Mouse (Mus musculus) midbrain, embryonic 12.5 days (tissue): ENCODE results near the gene Akap6. TPM values are rescaled to one million over a fixed set of nuclear protein-coding genes. Genes with fewer than 3 reads are reported as not detected.

Source experiments
- ATAC-seq: fragments of 200-750 bp; cut with Nextera tagmentation; 2 replicates; pipeline ENCODE4 v1.8.0; 2017; ENCODE audit warnings: low read depth, moderate TSS enrichment, moderate library complexity; ENCODE audit not compliant: low FRiP score
- H3K27ac ChIP-seq: fragments of 300-500 bp; sonication (generic); replicated peaks from 2 replicates; pipeline ENCODE4 v1.5.1; 2016; ENCODE audit warnings: mild to moderate bottlenecking
- H3K27me3 ChIP-seq: fragments of 300-500 bp; sonication (generic); 2 replicates; pipeline ENCODE4 v1.6.1; 2016; ENCODE audit warnings: mild to moderate bottlenecking
- H3K36me3 ChIP-seq: fragments of 300-500 bp; sonication (generic); 2 replicates; pipeline ENCODE4 v1.6.1; 2016
- H3K4me1 ChIP-seq: fragments of 300-500 bp; sonication (generic); 2 replicates; pipeline ENCODE4 v1.6.1; 2016
- H3K4me2 ChIP-seq: fragments of 300-500 bp; sonication (generic); replicated peaks from 2 replicates; pipeline ENCODE4 v1.6.1; 2016; ENCODE audit warnings: mild to moderate bottlenecking, moderate library complexity
- H3K4me3 ChIP-seq: fragments of 300-500 bp; sonication (generic); 2 replicates; pipeline ENCODE4 v1.5.1; 2016; ENCODE audit warnings: mild to moderate bottlenecking
- H3K9ac ChIP-seq: fragments of 300-500 bp; sonication (generic); replicated peaks from 2 replicates; pipeline ENCODE4 v1.6.1; 2016; ENCODE audit warnings: mild to moderate bottlenecking, moderate library complexity
- H3K9me3 ChIP-seq: fragments of 300-500 bp; sonication (generic); 2 replicates; pipeline ENCODE4 v1.6.1; 2016; ENCODE audit warnings: mild to moderate bottlenecking
- WGBS: fragments of 180-500 bp; shearing (Covaris S2); methylation state at CpG from one replicate; pipeline ENCODE4 v1.1.7; 2016; 5-methylcytosine and 5-hydroxymethylcytosine counted together
- polyA plus RNA-seq: library from polyadenylated mRNA; unstranded; fragments of >200 nt; fragmentation: Nextera tagmentation; extraction: Ambion mirVana; gene quantifications from 2 replicates; pipeline ENCODE4 v1.2.1, GENCODE M21; 2016

Akap6 gene
- polyA plus RNA-seq, 1 experiment from 2014 or later = 27.2 TPM

GRCm38 (mm10) chr12:52834074-52834473, 134.9 kb downstream of the Akap6 start:
- H3K4me1 ChIP-seq = peaks cover 40% of the 10 kb centered on the region
- H3K36me3 ChIP-seq = no peaks in the 10 kb centered on the region
- ATAC-seq = no peak

GRCm38 (mm10) chr12:52834781-52835279, 135.6 kb downstream of the Akap6 start:
- 41% methylated on average over 6 of the region's 6 CpGs for WGBS
- H3K4me3 ChIP-seq = no peak overlapping the region
- no peaks in the 10 kb centered on the region for H3K27me3 ChIP-seq
- H3K9me3 ChIP-seq = no peaks in the 10 kb centered on the region
- H3K4me2 ChIP-seq = 0 out of 2 replicates have a peak overlapping the region, but pooled peaks have one; percentile 13
- peak overlapping the region; percentile 82 for H3K27ac ChIP-seq
- peaks cover 43% of the 10 kb centered on the region for H3K4me1 ChIP-seq
- ATAC-seq = peak; percentile 32; the same call in 1 of the 2 replicates
- no peak overlapping the region for H3K9ac ChIP-seq
- no peaks in the 10 kb centered on the region for H3K36me3 ChIP-seq

More at GRCm38 (mm10) chr12:52834074-52834473, 134.9 kb downstream of the Akap6 start:
- Histone ChIP-seq H3K27ac (peak overlapping the region; percentile 82), H3K4me3 (no peak overlapping the region), H3K27me3 (no peaks in the 10 kb centered on the region), H3K4me2 (no peak overlapping the region), H3K9me3 (no peaks in the 10 kb centered on the region), H3K9ac (no peak overlapping the region)
- 18% methylated on average over 10 of the region's 10 CpGs for WGBS

GRCm38 (mm10) chr12:52835291-52835742, 136.1 kb downstream of the Akap6 start:
- Histone ChIP-seq H3K4me2 (0 out of 2 replicates have a peak overlapping the region, but pooled peaks have one; percentile 13), H3K4me3 (no peak overlapping the region), H3K4me1 (peaks cover 43% of the 10 kb centered on the region), H3K36me3 (no peaks in the 10 kb centered on the region), H3K9me3 (no peaks in the 10 kb centered on the region), H3K27ac (peak overlapping the region; percentile 82), H3K9ac (no peak overlapping the region), H3K27me3 (no peaks in the 10 kb centered on the region)
- ATAC-seq = peak; percentile 76
- WGBS = 9% methylated on average over 6 of the region's 6 CpGs

- Histone ChIP-seq H3K4me3 (no peak overlapping the region), H3K27me3 (no peaks in the 10 kb centered on the region), H3K4me2 (no peak overlapping the region), H3K9ac (no peak overlapping the region), H3K36me3 (no peaks in the 10 kb centered on the region), H3K4me1 (peaks cover 43% of the 10 kb centered on the region), H3K27ac (peak overlapping the region; percentile 82), H3K9me3 (no peaks in the 10 kb centered on the region)
- WGBS = 66% methylated on average over 12 of the region's 12 CpGs
- ATAC-seq = no peak
Observed at GRCm38 (mm10) chr12:52835914-52836546, 136.8 kb downstream of the Akap6 start.

- Histone ChIP-seq H3K27me3 (no peaks in the 10 kb centered on the region), H3K27ac (no peak overlapping the region), H3K9ac (no peak overlapping the region), H3K36me3 (no peaks in the 10 kb centered on the region), H3K9me3 (no peaks in the 10 kb centered on the region), H3K4me2 (no peak overlapping the region), H3K4me1 (peaks cover 17% of the 10 kb centered on the region), H3K4me3 (no peak overlapping the region)
- ATAC-seq = no peak
- 94% methylated on average over 1 of the region's 1 CpGs for WGBS
Observed at GRCm38 (mm10) chr12:52845982-52846381, 146.8 kb downstream of the Akap6 start.

- Histone ChIP-seq H3K27ac (peak overlapping the region; percentile 52), H3K9me3 (no peaks in the 10 kb centered on the region)
Observed at GRCm38 (mm10) chr12:52847020-52847419, 147.8 kb downstream of the Akap6 start.

GRCm38 (mm10) chr12:52847830-52848518, 148.8 kb downstream of the Akap6 start:
- H3K27me3 ChIP-seq = no peaks in the 10 kb centered on the region
- ATAC-seq = peak; percentile 84
- no peak overlapping the region for H3K4me3 ChIP-seq
- H3K36me3 ChIP-seq = no peaks in the 10 kb centered on the region
- 52% methylated on average over 14 of the region's 14 CpGs for WGBS
- H3K4me1 ChIP-seq = peaks cover 17% of the 10 kb centered on the region
- no peaks in the 10 kb centered on the region for H3K9me3 ChIP-seq
- H3K4me2 ChIP-seq = no peak overlapping the region
- H3K27ac ChIP-seq = peak overlapping the region; percentile 52
- no peak overlapping the region for H3K9ac ChIP-seq

More at GRCm38 (mm10) chr12:52847020-52847419, 147.8 kb downstream of the Akap6 start:
- Histone ChIP-seq H3K4me1 (peaks cover 17% of the 10 kb centered on the region), H3K27me3 (no peaks in the 10 kb centered on the region), H3K4me3 (no peak overlapping the region), H3K9ac (no peak overlapping the region), H3K36me3 (no peaks in the 10 kb centered on the region), H3K4me2 (no peak overlapping the region)
- ATAC-seq = no peak
- WGBS = 84% methylated on average over 4 of the region's 4 CpGs

- ATAC-seq = peak; percentile 38
- Histone ChIP-seq H3K9me3 (no peaks in the 10 kb centered on the region), H3K27me3 (no peaks in the 10 kb centered on the region), H3K4me2 (no peak overlapping the region), H3K36me3 (no peaks in the 10 kb centered on the region), H3K4me1 (peaks cover 17% of the 10 kb centered on the region), H3K9ac (no peak overlapping the region), H3K4me3 (no peak overlapping the region), H3K27ac (peak overlapping the region; percentile 52)
- WGBS = 63% methylated on average over 7 of the region's 7 CpGs
Observed at GRCm38 (mm10) chr12:52848519-52848855, 149.3 kb downstream of the Akap6 start.

GRCm38 (mm10) chr12:52849297-52849696, 150.1 kb downstream of the Akap6 start:
- Histone ChIP-seq H3K9me3 (no peaks in the 10 kb centered on the region), H3K36me3 (no peaks in the 10 kb centered on the region), H3K27ac (no peak overlapping the region), H3K4me1 (peaks cover 17% of the 10 kb centered on the region), H3K27me3 (no peaks in the 10 kb centered on the region), H3K9ac (no peak overlapping the region), H3K4me3 (no peak overlapping the region), H3K4me2 (no peak overlapping the region)
- ATAC-seq = no peak
- WGBS = 86% methylated on average over 4 of the region's 4 CpGs

- ATAC-seq = no peak
- no peaks in the 10 kb centered on the region for H3K27me3 ChIP-seq
- no peaks in the 10 kb centered on the region for H3K9me3 ChIP-seq
- peak overlapping the region; percentile 30 for H3K27ac ChIP-seq
- 72% methylated on average over 7 of the region's 7 CpGs for WGBS
- peaks cover 17% of the 10 kb centered on the region for H3K4me1 ChIP-seq
- no peaks in the 10 kb centered on the region for H3K36me3 ChIP-seq
- H3K9ac ChIP-seq = no peak overlapping the region
- H3K4me3 ChIP-seq = no peak overlapping the region
- H3K4me2 ChIP-seq = no peak overlapping the region
Observed at GRCm38 (mm10) chr12:52850332-52851036, 151.3 kb downstream of the Akap6 start.

- 0 out of 2 replicates have a peak overlapping the region, but pooled peaks have one; percentile 30 for H3K27ac ChIP-seq
- H3K4me2 ChIP-seq = no peak overlapping the region
- 75% methylated on average over 5 of the region's 5 CpGs for WGBS
- no peaks in the 10 kb centered on the region for H3K36me3 ChIP-seq
- H3K9ac ChIP-seq = no peak overlapping the region
- peaks cover 17% of the 10 kb centered on the region for H3K4me1 ChIP-seq
- H3K27me3 ChIP-seq = no peaks in the 10 kb centered on the region
- no peaks in the 10 kb centered on the region for H3K9me3 ChIP-seq
- no peak for ATAC-seq
- H3K4me3 ChIP-seq = no peak overlapping the region
Observed at GRCm38 (mm10) chr12:52851221-52851620, 152.0 kb downstream of the Akap6 start.

- WGBS = 81% methylated on average over 7 of the region's 7 CpGs
Observed at GRCm38 (mm10) chr12:52854236-52854679, 155.1 kb downstream of the Akap6 start.

More at GRCm38 (mm10) chr12:52854236-52854679, 155.1 kb downstream of the Akap6 start:
- no peak for ATAC-seq
- Histone ChIP-seq H3K4me1 (peaks cover 5% of the 10 kb centered on the region; the same call in 1 of the 2 replicates), H3K9ac (no peak overlapping the region), H3K27ac (no peak overlapping the region), H3K27me3 (no peaks in the 10 kb centered on the region), H3K9me3 (no peaks in the 10 kb centered on the region), H3K4me2 (no peak overlapping the region), H3K36me3 (no peaks in the 10 kb centered on the region), H3K4me3 (no peak overlapping the region)
